Mouse (Mus musculus) mammary gland, adult 2 months (tissue): ENCODE measurements around the gene Npy. TPM values are rescaled to one million over a fixed set of nuclear protein-coding genes. Genes with fewer than 3 reads are reported as not detected.

Experiments
- polyA plus RNA-seq: library from polyadenylated mRNA; depleted of rRNA; stranded (reverse); fragments of >200 nt; gene quantifications from 2 replicates; pipeline ENCODE4 v1.2.3, GENCODE M21; 2012; ENCODE audit warnings: low replicate concordance; rRNA removed

The Npy gene
- 0.60 and 0.62 TPM in 2 replicates for polyA plus RNA-seq

DNA sequence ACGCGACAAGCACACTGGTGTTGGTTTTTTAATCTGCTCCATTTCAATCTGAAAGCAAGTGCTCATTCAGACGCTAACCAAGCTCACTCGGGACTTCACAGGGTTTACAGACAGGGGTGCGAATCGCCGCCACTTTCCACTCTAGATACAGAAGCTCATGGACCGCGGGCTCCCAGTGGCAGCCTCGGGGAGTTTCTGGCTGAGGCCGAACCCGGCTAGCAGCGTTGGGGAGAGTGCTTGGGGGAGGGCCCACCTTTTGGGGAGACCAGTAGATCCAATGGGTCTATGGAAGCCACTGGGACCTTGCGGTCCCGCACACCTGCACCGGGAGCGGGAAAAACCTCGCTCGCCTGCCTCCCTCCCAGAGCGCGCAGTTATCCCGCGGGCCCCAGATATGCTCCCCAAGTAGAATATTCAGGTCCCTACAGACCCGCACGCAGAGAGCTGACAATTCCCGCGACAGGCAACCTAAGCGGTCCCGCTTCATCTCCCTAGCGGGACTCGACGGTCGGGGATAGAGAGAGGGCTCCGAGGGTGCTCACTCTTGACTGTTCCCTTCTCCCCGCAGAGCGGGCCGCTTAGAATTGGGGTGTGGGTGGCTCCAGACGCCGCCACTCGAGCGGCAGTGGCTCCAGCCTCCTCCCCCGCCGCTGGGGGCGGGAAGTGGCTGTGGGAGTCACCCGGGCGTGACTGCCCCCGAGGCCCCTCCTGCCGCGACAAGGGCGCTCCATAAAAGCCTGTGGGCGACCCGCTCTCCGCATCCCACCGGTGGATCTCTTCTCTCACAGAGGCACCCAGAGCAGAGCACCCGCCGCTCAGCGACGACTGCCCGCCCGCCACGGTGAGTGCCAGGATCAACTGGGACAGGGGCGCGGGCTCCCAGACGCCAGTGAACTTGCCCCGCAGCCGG lies at the start of gene Npy:
Gene Npy, plus strand, starts transcription at position 750 of the 910 bp plus-strand sequence.

